Mouse (Mus musculus) cortical plate, adult 2 months (tissue): Measurements from ENCODE around the gene Mllt3.

Source experiments
- CTCF ChIP-seq: fragments of 200-500 bp; IDR thresholded peaks from 2 replicates; pipeline ENCODE4 v1.5.1; 2011; ENCODE audit warnings: mild to moderate bottlenecking, control low read depth, low read length; ENCODE audit not compliant: insufficient read depth; ENCODE audit errors: extremely low read depth
- POLR2A ChIP-seq: fragments of 200-500 bp; IDR thresholded peaks from 2 replicates; pipeline ENCODE4 v1.6.1; 2011; ENCODE audit warnings: mild to moderate bottlenecking, low read length, control low read depth; ENCODE audit not compliant: insufficient read depth; ENCODE audit errors: extremely low read depth

DNA sequence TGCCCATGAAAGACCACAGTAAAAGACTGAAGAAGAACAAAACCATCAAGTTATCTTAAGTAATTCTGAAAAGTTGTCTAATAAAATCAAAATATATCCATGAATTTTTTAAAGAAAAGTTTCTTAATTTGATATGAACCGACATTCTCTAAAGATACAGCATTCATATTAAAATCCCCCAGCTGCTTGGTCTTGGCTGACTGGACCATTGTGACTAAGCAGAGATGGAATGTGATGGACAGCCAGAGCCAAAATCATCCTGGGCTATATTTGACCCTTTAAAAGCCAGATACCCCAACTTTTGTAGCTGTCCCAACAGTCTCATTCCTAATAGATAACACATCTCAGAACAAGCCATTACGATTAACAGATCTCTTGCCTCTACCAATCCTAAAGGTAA, 180.7 kb downstream of the Mllt3 start:
- no peak for TF ChIP-seq CTCF
- no peak for TF ChIP-seq POLR2A
